Mouse (Mus musculus): Measurements from ENCODE around the gene Dlst.

DNA sequence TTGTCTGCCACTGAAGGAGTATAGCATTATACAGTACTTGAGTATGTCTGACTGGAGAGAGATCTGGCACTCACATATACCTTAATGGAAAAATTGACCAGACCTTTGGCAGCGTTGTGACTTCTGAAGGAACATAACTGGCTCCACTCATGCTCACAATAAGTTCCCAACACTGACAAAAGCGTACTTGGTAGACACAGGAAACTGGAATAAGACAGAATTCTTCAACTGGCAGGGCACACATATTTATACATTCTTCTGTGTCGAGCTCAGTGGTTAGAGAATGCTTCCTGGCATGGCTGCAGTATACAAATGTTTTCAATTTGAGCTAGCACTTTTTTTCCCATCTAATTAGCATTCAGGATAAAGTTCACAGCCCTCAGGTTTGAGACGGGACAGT lies 25.7 kb upstream of the Dlst start:
- TF ChIP-seq USF1 (IDR thresholded peaks at IDR 0.05; ENCODE audit: low read depth) (no peak), POLR2A (IDR thresholded peaks at IDR 0.05; ENCODE audit: insufficient read length, low read depth) (no peak), MYOD1 (IDR thresholded peaks at IDR 0.05; ENCODE audit: control insufficient read depth in 1 of 3, insufficient read length in 2 of 3, low read depth in 2 of 3) (no peak), TCF12 (IDR thresholded peaks at IDR 0.05; ENCODE audit: insufficient read depth, poor library complexity, severe bottlenecking) (no peak)

Data from myocyte (in vitro differentiated cells).